Mouse (Mus musculus) cortical plate, adult 2 months (tissue): ENCODE results near the gene Taf1d.

Source experiments
- CTCF ChIP-seq: fragments of 200-500 bp; IDR thresholded peaks from 2 replicates; pipeline ENCODE4 v1.5.1; 2011; ENCODE audit warnings: mild to moderate bottlenecking, control low read depth, low read length; ENCODE audit not compliant: insufficient read depth; ENCODE audit errors: extremely low read depth
- POLR2A ChIP-seq: fragments of 200-500 bp; IDR thresholded peaks from 2 replicates; pipeline ENCODE4 v1.6.1; 2011; ENCODE audit warnings: mild to moderate bottlenecking, low read length, control low read depth; ENCODE audit not compliant: insufficient read depth; ENCODE audit errors: extremely low read depth

- TF ChIP-seq CTCF = no peak
- TF ChIP-seq POLR2A = no peak
Observed at GRCm38 (mm10) chr9:15273981-15274380, 32.0 kb upstream of the Taf1d start.
